Mouse (Mus musculus) limb, embryonic 11.5 days (tissue): ENCODE data around the gene Gfra1. TPM values are rescaled to one million over a fixed set of nuclear protein-coding genes. Genes with fewer than 3 reads are reported as not detected.

ENCODE experiments used
- ATAC-seq: fragments of 200-750 bp; cut with Nextera tagmentation; 2 replicates; pipeline ENCODE4 v1.8.0; 2017; ENCODE audit warnings: low read depth; ENCODE audit not compliant: insufficient number of reproducible peaks, low FRiP score, low TSS enrichment
- DNase-seq: peaks from one replicate; pipeline ENCODE4 v3.0.0-alpha.2; 2015; ENCODE audit warnings: low spot score
- H3K27ac ChIP-seq: fragments of 300-500 bp; sonication (generic); replicated peaks from 2 replicates; pipeline ENCODE4 v1.5.1; 2014; ENCODE audit warnings: low read depth, mild to moderate bottlenecking, low read length
- H3K27me3 ChIP-seq: fragments of 300-500 bp; sonication (generic); 2 replicates; pipeline ENCODE4 v1.6.1; 2014; ENCODE audit warnings: mild to moderate bottlenecking, low read length, mixed read lengths; ENCODE audit not compliant: control insufficient read depth, insufficient read depth
- H3K36me3 ChIP-seq: fragments of 300-500 bp; sonication (generic); 2 replicates; pipeline ENCODE4 v1.6.1; 2014; ENCODE audit warnings: mild to moderate bottlenecking, low read length, moderate library complexity, mixed read lengths; ENCODE audit not compliant: control insufficient read depth, insufficient read depth
- H3K4me1 ChIP-seq: fragments of 300-500 bp; sonication (generic); 2 replicates; pipeline ENCODE4 v1.6.1; 2014; ENCODE audit warnings: low read length, mixed read lengths; ENCODE audit not compliant: control insufficient read depth, insufficient read depth
- H3K4me2 ChIP-seq: fragments of 300-500 bp; sonication (generic); 2 replicates; pipeline ENCODE4 v1.6.1; 2014; ENCODE audit warnings: low read depth, mild to moderate bottlenecking, moderate library complexity; ENCODE audit not compliant: severe bottlenecking
- H3K4me3 ChIP-seq: fragments of 300-500 bp; sonication (generic); 2 replicates; pipeline ENCODE4 v1.5.1; 2014; ENCODE audit warnings: low read depth, low read length
- H3K9ac ChIP-seq: fragments of 300-500 bp; sonication (generic); 2 replicates; pipeline ENCODE4 v1.6.1; 2014; ENCODE audit warnings: mild to moderate bottlenecking, low read length
- H3K9me3 ChIP-seq: fragments of 300-500 bp; sonication (generic); 2 replicates; pipeline ENCODE4 v1.6.1; 2016; ENCODE audit warnings: low read length; ENCODE audit not compliant: control insufficient read depth
- WGBS: fragments of 180-500 bp; shearing (Covaris S2); extraction: QIAGEN DNeasy Blood & Tissue Kit; methylation state at CpG from one replicate; pipeline ENCODE4 v1.1.7; 2014; 5-methylcytosine and 5-hydroxymethylcytosine counted together
- polyA plus RNA-seq: library from polyadenylated mRNA; unstranded; fragments of >200 nt; fragmentation: Nextera tagmentation; extraction: Ambion mirVana; gene quantifications from 2 replicates; pipeline ENCODE4 v1.2.1, GENCODE M21; 2014

Gene Gfra1
- polyA plus RNA-seq, 1 experiment from 2014 or later: 5.6 TPM

DNA sequence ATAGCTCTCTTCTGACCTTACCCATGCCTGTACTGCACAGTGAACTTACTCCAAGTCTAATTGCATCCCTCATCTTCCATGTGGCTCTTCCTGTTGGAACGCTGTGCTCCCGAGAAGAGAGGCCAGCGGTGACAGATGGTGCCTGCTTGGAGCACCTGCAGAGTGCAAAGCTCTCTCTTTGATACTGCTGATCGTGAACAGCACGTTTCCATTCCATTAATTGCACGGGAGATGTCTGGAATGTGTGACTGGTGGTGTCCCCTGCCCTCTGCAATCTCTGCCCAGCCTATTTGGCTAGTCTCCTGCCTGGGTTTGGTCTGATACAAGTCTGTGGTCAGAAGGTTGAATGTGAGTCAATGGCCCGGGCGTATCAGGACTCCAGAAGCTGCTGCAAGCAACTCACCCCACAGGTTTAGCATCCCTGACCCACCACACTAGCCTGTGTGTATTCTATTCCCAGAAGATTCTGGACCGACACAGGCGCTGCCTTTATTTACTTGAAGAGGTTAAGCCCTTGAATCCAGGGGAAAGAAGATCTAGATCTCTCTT lies 249.1 kb downstream of the Gfra1 start:
- Histone ChIP-seq H3K36me3 (no peaks in the 10 kb centered on the region), H3K9me3 (no peaks in the 10 kb centered on the region), H3K27me3 (no peaks in the 10 kb centered on the region), H3K27ac (no peak overlapping the region), H3K4me2 (no peak overlapping the region), H3K9ac (no peak overlapping the region), H3K4me1 (peaks cover 6% of the 10 kb centered on the region), H3K4me3 (no peak overlapping the region)
- ATAC-seq (no peak), DNase-seq (no peak)
- 70% methylated on average over 10 of the region's 10 CpGs for WGBS

DNA sequence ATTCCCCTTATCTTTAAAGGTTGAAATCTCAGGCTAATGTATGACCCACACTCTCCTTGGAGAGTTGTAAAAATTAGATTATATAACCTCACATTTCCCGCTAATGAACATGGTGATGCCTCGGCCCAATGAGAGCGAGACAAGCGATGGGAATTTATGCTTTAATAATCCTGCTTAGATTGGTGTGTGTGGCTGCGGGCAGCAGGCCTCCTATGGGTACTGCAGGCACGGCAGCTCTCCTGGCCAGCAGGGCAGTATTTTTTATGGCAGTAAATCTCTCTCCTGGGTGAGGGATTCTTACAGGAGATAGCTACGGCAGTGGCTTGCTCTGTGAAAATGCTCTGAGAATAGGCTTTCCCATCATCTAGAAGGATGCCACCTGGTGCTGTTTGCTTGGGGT lies 250.2 kb downstream of the Gfra1 start:
- ATAC-seq (no peak), DNase-seq (no peak)
- Histone ChIP-seq H3K4me1 (peaks cover 7% of the 10 kb centered on the region), H3K27me3 (no peaks in the 10 kb centered on the region), H3K36me3 (no peaks in the 10 kb centered on the region), H3K4me3 (no peak overlapping the region), H3K4me2 (no peak overlapping the region), H3K9me3 (no peaks in the 10 kb centered on the region), H3K27ac (no peak overlapping the region), H3K9ac (no peak overlapping the region)
- WGBS: 77% methylated on average over 7 of the region's 7 CpGs

DNA sequence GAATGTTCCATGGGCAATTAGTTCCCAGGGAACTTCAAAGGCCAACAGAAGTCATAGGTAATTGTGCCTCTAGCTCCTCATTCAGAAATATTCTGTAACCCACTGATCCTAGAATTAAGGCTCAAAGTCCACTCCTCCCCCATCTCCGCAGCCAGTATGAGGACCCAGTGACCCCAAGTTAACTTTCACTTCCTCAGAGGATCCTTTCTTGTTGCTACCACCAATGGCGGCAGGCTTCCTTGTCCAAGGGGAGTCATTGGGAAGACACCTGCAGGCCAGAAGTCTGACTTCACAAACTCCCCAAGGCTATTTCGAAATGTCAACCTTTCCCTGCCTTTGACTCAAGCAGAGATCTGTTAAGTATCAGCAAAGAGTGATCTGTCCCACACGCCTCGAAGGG lies 253.1 kb downstream of the Gfra1 start:
- no peak overlapping the region for H3K4me2 ChIP-seq
- 63% methylated on average over 5 of the region's 5 CpGs for WGBS
- ATAC-seq: no peak
- DNase-seq: no peak
- no peaks in the 10 kb centered on the region for H3K9me3 ChIP-seq
- H3K27ac ChIP-seq: no peak overlapping the region
- no peak overlapping the region for H3K9ac ChIP-seq
- H3K36me3 ChIP-seq: no peaks in the 10 kb centered on the region
- peaks cover 31% of the 10 kb centered on the region for H3K4me1 ChIP-seq
- H3K27me3 ChIP-seq: no peaks in the 10 kb centered on the region
- H3K4me3 ChIP-seq: no peak overlapping the region

DNA sequence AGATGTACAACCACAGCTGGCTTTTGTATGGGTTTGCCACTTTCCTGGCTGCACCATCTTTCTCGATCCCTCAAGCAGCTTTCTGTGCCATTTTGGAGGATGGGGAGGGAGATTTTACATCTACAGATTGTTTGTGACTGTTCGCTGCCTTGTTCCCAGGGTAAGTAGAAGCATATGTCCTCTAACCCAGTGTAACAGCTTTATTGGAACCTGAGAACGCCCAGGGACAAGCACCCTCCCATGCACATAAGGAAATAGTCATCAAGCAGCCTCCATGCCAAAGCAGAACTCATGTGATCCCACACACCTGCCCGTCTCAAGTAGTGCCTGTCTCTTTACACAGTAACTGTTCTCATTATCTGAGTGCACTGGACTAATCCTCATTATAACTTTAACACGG lies 256.0 kb downstream of the Gfra1 start:
- H3K27ac ChIP-seq: no peak overlapping the region; the same call in 1 of the 2 replicates

DNA sequence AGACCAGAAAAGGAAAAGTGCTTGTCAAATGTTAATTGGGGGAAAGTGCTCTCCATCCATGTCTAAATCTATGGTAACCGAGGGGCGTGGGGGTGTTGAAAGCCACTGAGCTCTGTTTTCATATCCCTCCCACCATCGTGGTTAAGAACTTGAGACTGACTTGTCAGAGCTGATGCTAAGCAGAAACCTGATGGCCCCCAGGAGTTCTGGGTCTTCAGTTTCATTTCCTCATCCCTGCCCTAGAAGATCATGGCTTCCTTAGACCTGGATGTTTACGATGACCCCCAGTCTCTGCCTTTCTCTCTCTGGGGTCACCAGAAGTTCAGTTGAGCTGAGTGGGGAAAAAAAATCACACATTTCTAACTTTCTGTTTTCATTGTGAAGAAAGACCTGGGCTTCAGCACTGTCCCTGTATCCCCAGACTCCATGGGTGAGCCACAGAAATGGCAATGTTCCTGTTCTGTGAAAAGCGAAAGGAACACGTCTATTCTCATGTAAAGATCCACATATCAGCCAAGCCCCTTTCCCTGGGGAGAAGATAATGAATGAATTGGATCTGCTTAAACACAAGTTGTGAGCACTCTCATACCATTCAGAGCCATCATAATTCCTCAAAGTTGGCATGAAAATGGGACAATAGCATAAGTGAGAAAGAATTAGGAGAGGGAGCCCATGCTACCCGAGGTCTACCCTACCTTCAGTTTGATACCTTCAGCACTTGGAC lies 261.8 kb downstream of the Gfra1 start:
- Histone ChIP-seq H3K27me3 (no peaks in the 10 kb centered on the region), H3K4me1 (peaks cover 13% of the 10 kb centered on the region), H3K9ac (no peak overlapping the region), H3K27ac (no peak overlapping the region), H3K36me3 (no peaks in the 10 kb centered on the region), H3K4me3 (no peak overlapping the region), H3K9me3 (no peaks in the 10 kb centered on the region), H3K4me2 (no peak overlapping the region)
- 62% methylated on average over 7 of the region's 7 CpGs for WGBS
- DNase-seq: no peak
- ATAC-seq: no peak

More for the DNA sequence above, 256.0 kb downstream of the Gfra1 start:
- H3K9me3 ChIP-seq: no peaks in the 10 kb centered on the region
- ATAC-seq: peak; percentile 68; the same call in 1 of the 2 replicates
- H3K4me1 ChIP-seq: peaks cover 31% of the 10 kb centered on the region
- peak; percentile 63 for DNase-seq
- no peak overlapping the region for H3K4me2 ChIP-seq
- no peaks in the 10 kb centered on the region for H3K36me3 ChIP-seq
- no peaks in the 10 kb centered on the region for H3K27me3 ChIP-seq
- H3K4me3 ChIP-seq: no peak overlapping the region
- WGBS: 15% methylated on average over 5 of the region's 5 CpGs
- no peak overlapping the region for H3K9ac ChIP-seq

DNA sequence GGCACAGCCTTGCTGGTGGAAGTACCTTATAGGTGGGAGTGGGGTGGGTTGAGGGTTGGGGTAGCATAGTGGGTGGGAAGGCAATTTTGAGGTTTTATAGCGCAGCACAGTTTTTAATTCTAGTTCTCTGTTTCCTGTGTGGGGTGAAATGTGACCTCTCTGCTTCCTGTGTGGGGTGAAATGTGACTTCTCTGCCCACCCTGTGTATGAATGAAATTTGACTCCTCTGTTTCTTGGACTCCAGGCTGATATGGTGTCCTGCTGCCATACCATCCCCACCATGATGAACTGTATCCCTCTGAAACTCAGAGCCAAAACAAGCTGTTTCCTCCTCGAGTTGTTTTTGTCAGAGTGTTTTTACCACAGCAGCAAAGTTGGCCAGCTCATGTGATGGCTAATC lies 264.8 kb downstream of the Gfra1 start:
- ATAC-seq (no peak), DNase-seq (no peak)
- Histone ChIP-seq H3K9me3 (no peaks in the 10 kb centered on the region), H3K4me1 (0 out of 2 replicates have a peak, but pooled peaks cover 3% of the 10 kb centered on the region), H3K4me3 (no peak overlapping the region), H3K27ac (no peak overlapping the region), H3K4me2 (no peak overlapping the region), H3K9ac (no peak overlapping the region), H3K36me3 (no peaks in the 10 kb centered on the region), H3K27me3 (no peaks in the 10 kb centered on the region)
- WGBS: 48% methylated on average over 2 of the region's 2 CpGs

DNA sequence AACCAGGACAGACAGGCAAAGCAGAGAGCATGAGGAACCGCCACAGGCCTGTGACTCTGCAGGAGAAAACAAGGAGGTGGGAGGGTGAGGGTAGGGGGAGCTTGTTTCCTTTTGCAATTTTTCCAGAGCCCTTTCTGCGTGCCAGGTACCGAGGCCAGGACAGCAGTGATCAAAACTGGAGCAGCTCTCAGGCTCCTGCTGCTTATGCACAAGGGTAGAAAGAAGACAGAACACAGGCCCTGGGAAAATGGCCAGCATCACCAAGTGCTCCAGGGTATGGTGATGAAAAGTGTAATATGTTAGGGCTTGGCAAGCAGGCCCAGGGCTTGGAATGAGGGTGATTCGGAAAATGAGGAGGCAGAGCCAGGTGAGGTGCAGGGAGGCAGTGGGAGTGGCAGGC lies 269.2 kb downstream of the Gfra1 start:
- no peaks in the 10 kb centered on the region for H3K36me3 ChIP-seq
- no peak overlapping the region for H3K4me2 ChIP-seq
- no peaks in the 10 kb centered on the region for H3K27me3 ChIP-seq
- H3K4me3 ChIP-seq: no peak overlapping the region
- no peak for DNase-seq
- WGBS: 47% methylated on average over 4 of the region's 4 CpGs
- no peak for ATAC-seq
- H3K27ac ChIP-seq: no peak overlapping the region
- no peak overlapping the region for H3K9ac ChIP-seq
- no peaks in the 10 kb centered on the region for H3K9me3 ChIP-seq
- 0 out of 2 replicates have a peak, but pooled peaks cover 3% of the 10 kb centered on the region for H3K4me1 ChIP-seq
